Mouse (Mus musculus) natural killer cell, adult 2 months (primary cell): ENCODE measurements around the gene Gm29110.
"Not testable (repeated sequence)": the region's sequence is repeated elsewhere in the genome, so short reads cannot be mapped to it uniquely, and the experiment has no call there.

Source experiments
- DNase-seq, 2 experiments: peaks; one replicate each; pipeline ENCODE4 v3.0.0; 2022; ENCODE audit warnings: low spot score in 2 of 2

The Gm29110 gene

GRCm38 (mm10) chrY:74470231-74470630 lies at the start of gene Gm29110:
Gene Gm29110, plus strand, starts transcription at chrY:74470531.
- DNase-seq: not testable (repeated sequence)
